Mouse (Mus musculus) forebrain, embryonic 10.5 days (tissue): ENCODE results near the gene Tubb4b. TPM values are rescaled to one million over a fixed set of nuclear protein-coding genes. Genes with fewer than 3 reads are reported as not detected.

ENCODE experiments used
- DNase-seq: peaks from one replicate; pipeline ENCODE4 v3.0.0-alpha.2; 2017; ENCODE audit warnings: low spot score; ENCODE audit errors: extremely low spot score
- H3K27ac ChIP-seq: fragments of 300-500 bp; sonication (generic); 2 replicates; pipeline ENCODE4 v1.5.1; 2016; ENCODE audit warnings: mild to moderate bottlenecking
- H3K27me3 ChIP-seq: fragments of 300-500 bp; sonication (generic); 2 replicates; pipeline ENCODE4 v1.6.1; 2016; ENCODE audit warnings: mild to moderate bottlenecking; ENCODE audit not compliant: poor library complexity, severe bottlenecking
- H3K36me3 ChIP-seq: fragments of 300-500 bp; sonication (generic); replicated peaks from 2 replicates; pipeline ENCODE4 v1.6.1; 2016; ENCODE audit warnings: mild to moderate bottlenecking, moderate library complexity
- H3K4me1 ChIP-seq: fragments of 300-500 bp; sonication (generic); 2 replicates; pipeline ENCODE4 v1.6.1; 2016
- H3K4me3 ChIP-seq: fragments of 300-500 bp; sonication (generic); 2 replicates; pipeline ENCODE4 v1.5.1; 2016; ENCODE audit warnings: mild to moderate bottlenecking, moderate library complexity
- H3K9me3 ChIP-seq: fragments of 300-500 bp; sonication (generic); 2 replicates; pipeline ENCODE4 v1.6.1; 2016; ENCODE audit warnings: mild to moderate bottlenecking, moderate library complexity
- WGBS: fragments of 180-500 bp; shearing (Covaris S2); methylation state at CpG from one replicate; pipeline ENCODE4 v1.1.7; 2016; 5-methylcytosine and 5-hydroxymethylcytosine counted together
- polyA plus RNA-seq: library from polyadenylated mRNA; unstranded; fragments of >200 nt; fragmentation: Nextera tagmentation; extraction: Ambion mirVana; gene quantifications from 2 replicates; pipeline ENCODE4 v1.2.1, GENCODE M21; 2016

Gene Tubb4b
- polyA plus RNA-seq, 1 experiment from 2014 or later = 780 TPM

DNA sequence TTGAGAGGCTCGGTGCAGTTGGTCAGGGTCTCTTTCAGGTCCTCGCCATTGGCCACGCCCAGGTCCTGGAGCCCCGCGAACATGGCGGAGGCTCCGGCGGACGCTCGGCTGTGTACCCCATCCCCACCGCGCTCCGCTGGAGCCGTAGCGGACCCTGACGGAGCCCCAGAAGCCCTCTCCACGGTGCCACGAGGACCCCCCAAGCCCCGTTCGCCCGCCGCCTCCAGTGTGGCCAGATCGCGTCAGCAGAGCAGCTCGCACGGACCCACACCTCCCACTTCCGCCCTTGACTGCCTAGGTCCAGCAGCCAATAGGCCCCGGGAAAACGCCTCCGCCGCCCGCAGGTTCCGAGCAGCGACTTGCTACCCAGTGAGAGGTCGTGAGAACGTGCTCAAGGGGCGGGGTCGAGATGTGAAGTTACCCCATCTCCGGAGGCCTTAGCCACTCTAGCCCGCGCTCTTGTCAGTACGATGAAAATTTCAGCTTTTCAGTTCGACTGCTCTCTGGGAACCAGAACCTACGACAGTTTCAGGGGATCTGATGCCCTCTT, 13.3 kb downstream of the Tubb4b start, which contains the start of gene Nelfb:
Gene Nelfb (minus strand): TSS at position 369 of the 550 bp plus-strand sequence.
- peak within 1 kb of the TSS; percentile 99 for H3K27ac ChIP-seq
- peaks cover 35% of the 10 kb centered on the region for H3K36me3 ChIP-seq
- no peaks in the 10 kb centered on the region for H3K9me3 ChIP-seq
- under 1% methylated on average over 44 of the region's 44 CpGs for WGBS
- DNase-seq = peak; percentile 95
- H3K27me3 ChIP-seq = peaks cover 22% of the 10 kb centered on the region
- peak within 1 kb of the TSS; percentile 95 for H3K4me3 ChIP-seq
- peaks cover 26% of the 10 kb centered on the region for H3K4me1 ChIP-seq

GRCm38 (mm10) chr2:25210686-25211085, 13.8 kb downstream of the Tubb4b start:
- 1% methylated on average over 24 of the region's 24 CpGs for WGBS
- Histone ChIP-seq H3K36me3 (peaks cover 40% of the 10 kb centered on the region), H3K27ac (peak overlapping the region; percentile 99), H3K9me3 (no peaks in the 10 kb centered on the region), H3K27me3 (peaks cover 22% of the 10 kb centered on the region), H3K4me1 (peaks cover 26% of the 10 kb centered on the region), H3K4me3 (peak overlapping the region; percentile 95)
- DNase-seq = no peak

GRCm38 (mm10) chr2:25207593-25207992, 16.9 kb downstream of the Tubb4b start:
- Histone ChIP-seq H3K27ac (no peak overlapping the region), H3K27me3 (peaks cover 6% of the 10 kb centered on the region), H3K9me3 (no peaks in the 10 kb centered on the region), H3K36me3 (peaks cover 71% of the 10 kb centered on the region), H3K4me3 (no peak overlapping the region), H3K4me1 (peaks cover 26% of the 10 kb centered on the region)
- WGBS = 91% methylated on average over 1 of the region's 1 CpGs
- no peak for DNase-seq

GRCm38 (mm10) chr2:25203631-25204214, 20.8 kb downstream of the Tubb4b start:
- WGBS = 76% methylated on average over 4 of the region's 4 CpGs
- Histone ChIP-seq H3K4me1 (0 out of 2 replicates have a peak, but pooled peaks cover under 1% of the 10 kb centered on the region), H3K4me3 (no peak overlapping the region), H3K27ac (no peak overlapping the region), H3K36me3 (peaks cover 99% of the 10 kb centered on the region), H3K27me3 (no peaks in the 10 kb centered on the region), H3K9me3 (no peaks in the 10 kb centered on the region)
- DNase-seq = no peak

GRCm38 (mm10) chr2:25200631-25201030, 23.9 kb downstream of the Tubb4b start:
- H3K36me3 ChIP-seq = peaks cover 78% of the 10 kb centered on the region
- H3K4me3 ChIP-seq = no peak overlapping the region
- WGBS = 100% methylated on average over 2 of the region's 2 CpGs
- H3K27me3 ChIP-seq = peaks cover 24% of the 10 kb centered on the region
- peaks cover 25% of the 10 kb centered on the region for H3K4me1 ChIP-seq
- H3K9me3 ChIP-seq = no peaks in the 10 kb centered on the region
- DNase-seq = no peak
- no peak overlapping the region for H3K27ac ChIP-seq

GRCm38 (mm10) chr2:25197946-25198345, 26.6 kb downstream of the Tubb4b start:
- no peak for DNase-seq
- Histone ChIP-seq H3K4me3 (no peak overlapping the region), H3K36me3 (peaks cover 51% of the 10 kb centered on the region), H3K27ac (no peak overlapping the region), H3K9me3 (no peaks in the 10 kb centered on the region), H3K4me1 (peaks cover 44% of the 10 kb centered on the region), H3K27me3 (peaks cover 45% of the 10 kb centered on the region)

DNA sequence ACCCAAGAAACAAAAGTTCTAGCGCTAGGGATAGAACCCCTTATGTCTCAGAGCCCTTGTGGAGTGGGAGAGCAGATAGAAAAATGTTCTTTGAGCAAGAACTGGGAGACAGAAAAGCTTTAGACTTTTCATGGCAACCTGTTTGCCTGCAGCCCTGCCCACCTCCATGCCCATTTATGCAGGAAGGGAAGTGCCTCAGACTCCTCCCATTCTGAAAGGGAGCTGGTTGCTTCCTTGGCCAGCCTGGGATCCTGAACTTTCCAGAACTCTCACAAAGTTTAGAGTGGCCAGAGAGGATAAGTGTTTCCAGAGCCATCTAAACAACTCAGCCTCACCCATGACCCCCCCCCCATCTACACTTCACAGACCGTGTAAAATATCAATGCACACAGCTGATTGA, 27.3 kb downstream of the Tubb4b start:
- peaks cover 45% of the 10 kb centered on the region for H3K4me1 ChIP-seq
- H3K27ac ChIP-seq = no peak overlapping the region
- H3K9me3 ChIP-seq = no peaks in the 10 kb centered on the region
- DNase-seq = no peak
- peaks cover 43% of the 10 kb centered on the region for H3K36me3 ChIP-seq
- H3K4me3 ChIP-seq = 0 out of 2 replicates have a peak overlapping the region, but pooled peaks have one; percentile 21
- H3K27me3 ChIP-seq = peaks cover 45% of the 10 kb centered on the region
- 22% methylated on average over 2 of the region's 2 CpGs for WGBS

DNA sequence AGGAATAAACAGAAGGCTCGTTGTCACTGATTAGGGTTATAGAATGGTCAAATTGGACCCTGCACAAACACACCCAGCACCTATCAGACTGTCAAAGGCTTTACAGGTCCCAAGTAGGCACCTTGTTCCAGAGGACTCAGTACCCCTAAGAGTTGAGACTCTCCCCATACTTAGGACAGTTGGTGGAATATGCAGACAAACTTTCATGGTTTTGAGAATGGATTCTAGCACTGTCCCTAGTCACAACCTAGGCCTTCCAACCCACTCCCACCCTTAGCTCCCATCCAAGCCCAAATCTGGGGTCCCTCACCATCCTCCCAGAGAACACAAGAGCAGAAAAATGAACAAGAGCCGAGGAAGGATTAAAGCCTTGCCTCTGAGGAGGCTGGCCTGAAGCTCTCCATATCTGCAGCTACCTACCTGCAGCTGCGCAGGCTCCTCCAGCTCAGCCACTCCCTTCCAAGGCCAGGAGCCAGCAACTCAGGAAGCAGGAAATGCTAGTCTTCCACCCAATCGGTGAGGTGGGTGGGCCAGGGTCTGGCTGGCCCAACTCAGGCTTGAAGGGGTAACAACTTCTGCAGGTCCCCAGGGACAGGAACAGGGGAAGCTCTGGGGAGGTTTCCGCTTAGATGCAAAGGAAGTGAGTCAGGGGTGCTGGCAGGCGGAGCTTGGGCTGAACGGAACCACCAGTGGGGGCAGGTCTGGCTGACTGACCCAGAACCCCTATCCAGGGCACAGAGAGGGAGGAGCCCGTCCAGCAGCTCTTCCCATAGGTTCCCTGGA, 28.1 kb downstream of the Tubb4b start, which contains the start of gene Tor4a:
Gene Tor4a (minus strand): TSS at position 715 of the 783 bp plus-strand sequence.
- Histone ChIP-seq H3K36me3 (peaks cover 35% of the 10 kb centered on the region), H3K27ac (peak within 1 kb of the TSS; percentile 22; the same call in 1 of the 2 replicates), H3K4me1 (peaks cover 45% of the 10 kb centered on the region), H3K27me3 (peaks cover 45% of the 10 kb centered on the region), H3K4me3 (peak within 1 kb of the TSS; percentile 38), H3K9me3 (no peaks in the 10 kb centered on the region)
- 10% methylated on average over 8 of the region's 8 CpGs for WGBS
- no peak for DNase-seq

- 19% methylated on average over 55 of the region's 55 CpGs for WGBS
- Histone ChIP-seq H3K9me3 (no peaks in the 10 kb centered on the region), H3K36me3 (peaks cover 26% of the 10 kb centered on the region), H3K4me3 (peak overlapping the region; percentile 38), H3K27me3 (peaks cover 45% of the 10 kb centered on the region), H3K27ac (peak overlapping the region; percentile 22; the same call in 1 of the 2 replicates), H3K4me1 (peaks cover 45% of the 10 kb centered on the region)
- no peak for DNase-seq
These were observed 29.0 kb downstream of the Tubb4b start for GRCm38 (mm10) chr2:25195211-25196156.

DNA sequence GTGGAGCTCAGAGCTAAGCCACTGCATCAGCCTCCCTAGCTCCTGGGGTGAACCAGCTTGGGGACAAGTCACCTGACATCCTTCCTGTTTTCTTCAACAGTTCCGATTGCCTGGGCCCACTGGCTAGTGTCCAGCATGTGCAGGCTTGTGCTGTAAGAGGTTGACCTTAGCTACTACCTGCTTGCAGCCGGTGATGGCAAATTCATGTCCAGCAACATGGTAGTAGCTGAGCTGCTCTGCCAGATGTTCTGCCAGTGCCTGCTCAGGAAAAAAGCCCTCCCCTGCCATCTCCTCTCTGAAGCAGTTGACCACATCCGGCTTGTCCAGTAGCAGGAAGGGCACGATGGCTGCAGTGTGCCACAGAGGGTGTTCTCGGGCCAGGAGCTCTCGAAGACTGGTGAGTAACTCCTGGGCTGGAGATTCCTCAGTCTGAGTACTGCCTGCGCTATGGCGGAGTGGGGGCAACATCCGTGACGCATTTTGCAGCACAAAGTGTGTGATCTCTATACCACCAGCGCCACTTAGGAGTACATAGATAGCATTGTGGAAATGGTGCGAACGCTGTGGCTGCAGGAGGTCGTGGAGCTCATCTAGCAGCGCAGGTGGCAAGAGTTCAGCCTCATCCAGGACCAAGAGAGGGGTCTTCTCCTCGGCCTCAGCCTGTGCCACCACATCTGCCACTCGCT, 29.9 kb downstream of the Tubb4b start:
- H3K27me3 ChIP-seq = peaks cover 45% of the 10 kb centered on the region

DNA sequence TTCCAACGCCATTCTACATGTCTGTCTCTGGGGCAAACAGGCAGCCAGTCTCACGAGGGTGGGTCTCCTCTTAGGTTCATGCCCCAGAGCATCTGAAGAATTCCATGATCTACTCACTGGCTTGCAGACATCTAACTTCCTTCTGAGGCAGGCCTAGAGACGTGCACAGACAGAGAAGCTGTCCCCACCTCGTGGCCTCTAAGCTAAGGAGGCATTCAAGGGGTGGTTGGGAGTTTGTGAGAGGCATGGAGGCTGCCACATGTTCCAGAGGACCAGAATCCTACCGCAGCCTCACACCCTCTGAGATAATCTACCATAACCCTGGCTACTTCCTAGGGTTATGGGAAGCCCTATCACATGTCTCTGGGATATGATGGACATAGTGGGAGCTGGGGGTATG, 30.5 kb downstream of the Tubb4b start:
- Histone ChIP-seq H3K27me3 (peaks cover 45% of the 10 kb centered on the region), H3K9me3 (no peaks in the 10 kb centered on the region), H3K4me3 (no peak overlapping the region), H3K27ac (no peak overlapping the region), H3K36me3 (peaks cover 12% of the 10 kb centered on the region), H3K4me1 (peaks cover 45% of the 10 kb centered on the region)
- WGBS = 80% methylated on average over 5 of the region's 5 CpGs
- no peak for DNase-seq

More for the DNA sequence above, 29.9 kb downstream of the Tubb4b start:
- Histone ChIP-seq H3K4me3 (0 out of 2 replicates have a peak overlapping the region, but pooled peaks have one; percentile 38), H3K36me3 (peaks cover 18% of the 10 kb centered on the region), H3K9me3 (no peaks in the 10 kb centered on the region), H3K4me1 (peaks cover 45% of the 10 kb centered on the region), H3K27ac (no peak overlapping the region)
- no peak for DNase-seq
- WGBS = 85% methylated on average over 17 of the region's 17 CpGs
